Mouse (Mus musculus) midbrain, postnatal 0 days (tissue): ENCODE measurements around the gene Hoxc8. TPM values are rescaled to one million over a fixed set of nuclear protein-coding genes. Genes with fewer than 3 reads are reported as not detected.

Experiments used
- ATAC-seq: fragments of 200-750 bp; cut with Nextera tagmentation; 2 replicates; pipeline ENCODE4 v1.8.0; 2017; ENCODE audit warnings: moderate number of reproducible peaks, mild to moderate bottlenecking, moderate TSS enrichment, moderate library complexity; ENCODE audit not compliant: low FRiP score
- DNase-seq: peaks from one replicate; pipeline ENCODE4 v3.0.0-alpha.2; 2015; ENCODE audit warnings: low spot score
- H3K27ac ChIP-seq: fragments of 300-500 bp; sonication (generic); 2 replicates; pipeline ENCODE4 v1.5.1; 2014; ENCODE audit warnings: low read depth, mild to moderate bottlenecking, low read length, mixed read lengths
- H3K27me3 ChIP-seq: fragments of 300-500 bp; sonication (generic); 2 replicates; pipeline ENCODE4 v1.6.1; 2014; ENCODE audit warnings: low read length, control low read depth, mixed read lengths; ENCODE audit not compliant: insufficient read depth
- H3K36me3 ChIP-seq: fragments of 300-500 bp; sonication (generic); 2 replicates; pipeline ENCODE4 v1.6.1; 2014; ENCODE audit warnings: low read length, control low read depth, mixed read lengths; ENCODE audit not compliant: insufficient read depth
- H3K4me1 ChIP-seq: fragments of 300-500 bp; sonication (generic); 2 replicates; pipeline ENCODE4 v1.6.1; 2014; ENCODE audit warnings: mild to moderate bottlenecking, control low read depth, antibody characterized with exemption, low read length, mixed read lengths; ENCODE audit not compliant: insufficient read depth
- H3K4me2 ChIP-seq: fragments of 300-500 bp; sonication (generic); 2 replicates; pipeline ENCODE4 v1.6.1; 2014; ENCODE audit warnings: low read depth, mild to moderate bottlenecking, low read length, mixed read lengths; ENCODE audit not compliant: poor library complexity, severe bottlenecking
- H3K4me3 ChIP-seq: fragments of 300-500 bp; sonication (generic); 2 replicates; pipeline ENCODE4 v1.5.1; 2014; ENCODE audit warnings: low read depth, mild to moderate bottlenecking, low read length, moderate library complexity
- H3K9ac ChIP-seq: fragments of 300-500 bp; sonication (generic); replicated peaks from 2 replicates; pipeline ENCODE4 v1.6.1; 2014; ENCODE audit warnings: mild to moderate bottlenecking, low read length, moderate library complexity, mixed read lengths; ENCODE audit not compliant: poor library complexity, severe bottlenecking
- H3K9me3 ChIP-seq: fragments of 300-500 bp; sonication (generic); 2 replicates; pipeline ENCODE4 v1.6.1; 2016; ENCODE audit warnings: low read length, control low read depth
- CTCF ChIP-seq: IDR thresholded peaks from 2 replicates; pipeline ENCODE4 v1.5.1; 2016; ENCODE audit warnings: antibody characterized with exemption, mild to moderate bottlenecking
- WGBS: fragments of 180-500 bp; shearing (Covaris S2); extraction: QIAGEN DNeasy Blood & Tissue Kit; methylation state at CpG from one replicate; pipeline ENCODE4 v1.1.7; 2014; 5-methylcytosine and 5-hydroxymethylcytosine counted together
- polyA plus RNA-seq: library from polyadenylated mRNA; unstranded; fragments of >200 nt; fragmentation: Nextera tagmentation; extraction: Ambion mirVana; gene quantifications from 2 replicates; pipeline ENCODE4 v1.2.1, GENCODE M21; 2015
- total RNA-seq: library from RNA; depleted of rRNA; stranded (reverse); fragments of >200 nt; gene quantifications from 2 replicates; pipeline ENCODE4 v1.2.3, GENCODE M21; 2014

The Hoxc8 gene
- total and polyA plus RNA-seq, 2 experiments from 2014 or later: not detected

- Histone ChIP-seq H3K9ac (no peak overlapping the region), H3K4me1 (no peaks in the 10 kb centered on the region), H3K36me3 (no peaks in the 10 kb centered on the region), H3K27ac (no peak overlapping the region), H3K4me2 (no peak overlapping the region), H3K4me3 (no peak overlapping the region), H3K27me3 (peaks cover 99% of the 10 kb centered on the region), H3K9me3 (no peaks in the 10 kb centered on the region)
- DNase-seq: no peak
- ATAC-seq: no peak
- no peak for TF ChIP-seq CTCF
- 2% methylated on average over 2 of the region's 2 CpGs for WGBS
Observed at GRCm38 (mm10) chr15:103024131-103024530, 33.7 kb downstream of the Hoxc8 start.

- no peak for TF ChIP-seq CTCF
- DNase-seq (no peak), ATAC-seq (no peak)
- no peak overlapping the region for H3K9ac ChIP-seq
- no peak overlapping the region for H3K27ac ChIP-seq
- under 1% methylated on average over 43 of the region's 43 CpGs for WGBS
- H3K4me3 ChIP-seq: no peak overlapping the region
- no peak overlapping the region for H3K4me2 ChIP-seq
- no peaks in the 10 kb centered on the region for H3K4me1 ChIP-seq
- no peaks in the 10 kb centered on the region for H3K9me3 ChIP-seq
- H3K36me3 ChIP-seq: no peaks in the 10 kb centered on the region
- H3K27me3 ChIP-seq: peaks cover 93% of the 10 kb centered on the region
Observed at GRCm38 (mm10) chr15:103027266-103028235, 37.1 kb downstream of the Hoxc8 start.

GRCm38 (mm10) chr15:103028916-103029512 is 38.6 kb downstream of the Hoxc8 start:
- H3K36me3 ChIP-seq: no peaks in the 10 kb centered on the region
- peaks cover 91% of the 10 kb centered on the region for H3K27me3 ChIP-seq
- ATAC-seq (no peak), DNase-seq (no peak)
- no peak overlapping the region for H3K4me3 ChIP-seq
- 9% methylated on average over 9 of the region's 9 CpGs for WGBS
- H3K4me2 ChIP-seq: no peak overlapping the region
- H3K9me3 ChIP-seq: no peaks in the 10 kb centered on the region
- no peaks in the 10 kb centered on the region for H3K4me1 ChIP-seq
- no peak overlapping the region for H3K9ac ChIP-seq
- TF ChIP-seq CTCF: no peak
- H3K27ac ChIP-seq: no peak overlapping the region

GRCm38 (mm10) chr15:103030142-103030541 is 39.7 kb downstream of the Hoxc8 start:
- 2% methylated on average over 8 of the region's 8 CpGs for WGBS
- no peak overlapping the region for H3K9ac ChIP-seq
- H3K4me3 ChIP-seq: no peak overlapping the region
- H3K27ac ChIP-seq: no peak overlapping the region
- DNase-seq (no peak), ATAC-seq (no peak)
- H3K36me3 ChIP-seq: no peaks in the 10 kb centered on the region
- H3K4me2 ChIP-seq: no peak overlapping the region
- H3K9me3 ChIP-seq: no peaks in the 10 kb centered on the region
- no peak for TF ChIP-seq CTCF
- no peaks in the 10 kb centered on the region for H3K4me1 ChIP-seq
- H3K27me3 ChIP-seq: peaks cover 91% of the 10 kb centered on the region

- H3K9me3 ChIP-seq: no peaks in the 10 kb centered on the region
- no peak overlapping the region for H3K4me3 ChIP-seq
- ATAC-seq (no peak), DNase-seq (no peak)
- H3K4me2 ChIP-seq: no peak overlapping the region
- H3K27me3 ChIP-seq: peaks cover 92% of the 10 kb centered on the region
- no peaks in the 10 kb centered on the region for H3K4me1 ChIP-seq
- WGBS: no CpG with 5 or more reads among the region's 3 CpGs
- no peak for TF ChIP-seq CTCF
- no peak overlapping the region for H3K9ac ChIP-seq
- no peak overlapping the region for H3K27ac ChIP-seq
- H3K36me3 ChIP-seq: no peaks in the 10 kb centered on the region
Observed at GRCm38 (mm10) chr15:103032167-103032566, 41.8 kb downstream of the Hoxc8 start.
